9 mouse cellular contexts compared by ENCODE assay signal in the genomic region with DNA sequence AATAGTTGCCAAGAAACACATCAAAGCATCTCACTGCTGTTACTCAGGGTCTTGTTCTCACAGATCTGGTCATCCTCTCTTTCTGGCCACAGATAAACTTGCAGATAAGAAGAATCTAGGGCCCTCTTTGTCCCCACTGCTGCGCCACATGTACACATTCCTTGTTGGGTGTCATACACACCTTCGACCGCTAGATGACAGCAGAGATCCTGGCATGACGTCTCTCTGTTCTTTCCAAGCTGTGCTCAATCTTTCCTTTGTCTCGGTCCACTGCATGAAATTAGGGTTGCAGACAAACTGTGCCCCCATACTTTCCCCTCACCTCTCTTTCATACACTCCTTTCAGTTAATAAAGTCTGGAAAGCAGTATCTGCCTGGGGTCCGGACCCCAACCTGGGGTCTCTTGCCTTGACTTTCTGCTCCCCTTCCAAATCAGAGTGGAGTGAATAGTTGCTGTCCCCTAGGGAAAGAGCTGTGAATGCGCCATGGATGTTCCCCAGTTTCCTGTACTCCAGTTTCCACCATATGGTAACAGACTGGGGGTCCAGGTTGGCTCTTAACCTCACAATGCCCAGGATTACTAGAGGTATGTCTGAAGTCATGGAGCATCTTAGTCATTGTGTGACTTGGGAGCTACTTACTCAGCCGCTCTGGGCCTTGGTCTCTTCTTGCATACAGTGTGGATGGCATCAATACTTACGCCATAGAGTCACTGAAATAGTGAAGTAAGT.
DNase-seq lines count a peak whose midpoint lies in the region; ATAC-seq and TF ChIP-seq lines count a peak whose summit lies in the region.
"Had no signal": no experiment of that assay in that cellular context is flagged by ENCODE, and none has a peak within 500 bp of the region (broad histone marks: within the 10 kb centered on the region; RNA-seq: fewer than 3 reads in every experiment).

No protein-coding gene starts in this region.

- no peaks in the 10 kb centered on the region for H3K27me3 ChIP-seq in kidney, postnatal 0 days (ENCODE audit: insufficient read depth, low read length)
- no peaks in the 10 kb centered on the region for H3K27me3 ChIP-seq in liver, embryonic 13.5 days
- no peaks in the 10 kb centered on the region for H3K27me3 ChIP-seq in neural tube, embryonic 13.5 days
- H3K27me3 ChIP-seq: embryonic facial prominence, embryonic 12.5 days had no signal

- WGBS in kidney, postnatal 0 days, result 37% methylated on average over 9 of the region's 9 CpGs
- 32% methylated on average over 9 of the region's 9 CpGs for WGBS in liver, embryonic 13.5 days (ENCODE audit: insufficient replicate concordance)
- 38% methylated on average over 9 of the region's 9 CpGs for WGBS in neural tube, embryonic 13.5 days

- H3K4me2 ChIP-seq in kidney, postnatal 0 days (ENCODE audit: low read length), result no peak overlapping the region
- no peak overlapping the region for H3K4me2 ChIP-seq in liver, embryonic 13.5 days
- H3K4me2 ChIP-seq in neural tube, embryonic 13.5 days, result 0 out of 2 replicates have a peak overlapping the region, but pooled peaks have one; percentile 18
- H3K4me2 ChIP-seq: embryonic facial prominence, embryonic 12.5 days had no signal

- no peaks in the 10 kb centered on the region for H3K9me3 ChIP-seq in kidney, postnatal 0 days (replicated peaks; ENCODE audit: low read length)
- H3K9me3 ChIP-seq in liver, embryonic 13.5 days (replicated peaks), result no peaks in the 10 kb centered on the region
- H3K9me3 ChIP-seq in neural tube, embryonic 13.5 days, result no peaks in the 10 kb centered on the region
- H3K9me3 ChIP-seq: embryonic facial prominence, embryonic 12.5 days had no signal

- ATAC-seq in kidney, postnatal 0 days (replicated peaks; ENCODE audit: low FRiP score, low read depth), result no peak
- no peak for ATAC-seq in liver, embryonic 13.5 days (ENCODE audit: low read depth)
- ATAC-seq in neural tube, embryonic 13.5 days (ENCODE audit: low read depth), result peak; percentile 85

- H3K36me3 ChIP-seq in kidney, postnatal 0 days (ENCODE audit: insufficient read depth, low read length), result no peaks in the 10 kb centered on the region
- H3K36me3 ChIP-seq in liver, embryonic 13.5 days, result no peaks in the 10 kb centered on the region
- no peaks in the 10 kb centered on the region for H3K36me3 ChIP-seq in neural tube, embryonic 13.5 days
- H3K36me3 ChIP-seq: embryonic facial prominence, embryonic 12.5 days had no signal

- no peak overlapping the region for H3K9ac ChIP-seq in kidney, postnatal 0 days (ENCODE audit: low read depth, low read length)
- no peak overlapping the region for H3K9ac ChIP-seq in liver, embryonic 13.5 days
- H3K9ac ChIP-seq in neural tube, embryonic 13.5 days, result no peak overlapping the region
- H3K9ac ChIP-seq: embryonic facial prominence, embryonic 12.5 days had no signal

- DNase-seq in urinary bladder, postnatal 14 days (ENCODE audit: low spot score), result peak; percentile 28
- no peak for DNase-seq in urinary bladder, adult 2 months (ENCODE audit: low spot score)
- peak; percentile 23 to 73 for DNase-seq in cerebellum, postnatal 4 days (ENCODE audit: low spot score in 2 of 2)
- DNase-seq in gastrocnemius, postnatal 4 days (ENCODE audit: low spot score in 2 of 2), result peak; percentile 27 to 42
- peak; percentile 62 for DNase-seq in kidney, postnatal 0 days (ENCODE audit: low spot score)
- peak; percentile 3 for DNase-seq in liver, embryonic 13.5 days
- DNase-seq in thymus, postnatal 0 days (ENCODE audit: low spot score), result peak; percentile 60

- no peak overlapping the region for H3K4me3 ChIP-seq in kidney, postnatal 0 days (replicated peaks; ENCODE audit: low read depth, low read length)
- no peak overlapping the region for H3K4me3 ChIP-seq in liver, embryonic 13.5 days (replicated peaks)
- no peak overlapping the region for H3K4me3 ChIP-seq in neural tube, embryonic 13.5 days
- H3K4me3 ChIP-seq: embryonic facial prominence, embryonic 12.5 days had no signal

- peak; percentile 91 for TF ChIP-seq CTCF in kidney, postnatal 0 days (IDR thresholded peaks at IDR 0.05; ENCODE audit: low read depth)

- no peak overlapping the region for H3K27ac ChIP-seq in kidney, postnatal 0 days
- no peak overlapping the region for H3K27ac ChIP-seq in liver, embryonic 13.5 days
- H3K27ac ChIP-seq in neural tube, embryonic 13.5 days (replicated peaks), result no peak overlapping the region
- H3K27ac ChIP-seq: embryonic facial prominence, embryonic 12.5 days had no signal

- H3K4me1 ChIP-seq in kidney, postnatal 0 days (replicated peaks; ENCODE audit: insufficient read depth, low read length), result no peaks in the 10 kb centered on the region
- H3K4me1 ChIP-seq in liver, embryonic 13.5 days (replicated peaks), result no peaks in the 10 kb centered on the region
- no peaks in the 10 kb centered on the region for H3K4me1 ChIP-seq in neural tube, embryonic 13.5 days (replicated peaks)
- H3K4me1 ChIP-seq: embryonic facial prominence, embryonic 12.5 days had no signal
